Mouse (Mus musculus): ENCODE measurements at regions not wholly inside any gene's neighbourhood (a gene's known extent, or its start where the extent isn't known, plus 50 kb on each side); places are given as distances from the start of the nearest gene placed in this dataset.

- Histone ChIP-seq H3K27ac (no peak overlapping the region; the same call in 1 of the 2 replicates), H3K4me1 (peaks cover 13% of the 10 kb centered on the region; the same call in 1 of the 2 replicates), H3K36me3 (ENCODE audit: poor library complexity, severe bottlenecking) (no peaks in the 10 kb centered on the region), H3K9ac (no peak overlapping the region), H3K4me2 (no peak overlapping the region), H3K9me3 (replicated peaks) (no peaks in the 10 kb centered on the region), H3K27me3 (no peaks in the 10 kb centered on the region), H3K4me3 (no peak overlapping the region)
- 69% methylated on average over 13 of the region's 13 CpGs for WGBS
- ATAC-seq, result peak; percentile 65
Measured at GRCm38 (mm10) chr10:122569546-122570202, 108.9 kb upstream of the Ppm1h start.

GRCm38 (mm10) chr10:122570909-122571551 is 107.5 kb upstream of the Ppm1h start:
- Histone ChIP-seq H3K4me1 (peaks cover 13% of the 10 kb centered on the region; the same call in 1 of the 2 replicates), H3K27ac (no peak overlapping the region), H3K27me3 (no peaks in the 10 kb centered on the region), H3K9me3 (replicated peaks) (no peaks in the 10 kb centered on the region), H3K4me3 (no peak overlapping the region), H3K9ac (no peak overlapping the region), H3K36me3 (ENCODE audit: poor library complexity, severe bottlenecking) (no peaks in the 10 kb centered on the region), H3K4me2 (no peak overlapping the region)
- no peak for ATAC-seq
- WGBS, result 29% methylated on average over 13 of the region's 13 CpGs

- Histone ChIP-seq H3K36me3 (ENCODE audit: poor library complexity, severe bottlenecking) (no peaks in the 10 kb centered on the region), H3K27ac (no peak overlapping the region), H3K4me3 (no peak overlapping the region), H3K9me3 (replicated peaks) (no peaks in the 10 kb centered on the region), H3K27me3 (no peaks in the 10 kb centered on the region), H3K4me2 (no peak overlapping the region), H3K4me1 (no peaks in the 10 kb centered on the region), H3K9ac (no peak overlapping the region)
- no peak for ATAC-seq
- 91% methylated on average over 8 of the region's 8 CpGs for WGBS
Measured at GRCm38 (mm10) chr10:122576171-122577063, 102.1 kb upstream of the Ppm1h start.

GRCm38 (mm10) chr10:122578209-122579001 is 100.2 kb upstream of the Ppm1h start:
- no peaks in the 10 kb centered on the region for H3K4me1 ChIP-seq
- no peaks in the 10 kb centered on the region for H3K9me3 ChIP-seq (replicated peaks)
- H3K4me3 ChIP-seq, result no peak overlapping the region
- no peak overlapping the region for H3K9ac ChIP-seq
- H3K4me2 ChIP-seq, result no peak overlapping the region
- H3K27ac ChIP-seq, result no peak overlapping the region
- WGBS, result 66% methylated on average over 24 of the region's 24 CpGs
- no peaks in the 10 kb centered on the region for H3K27me3 ChIP-seq
- H3K36me3 ChIP-seq (ENCODE audit: poor library complexity, severe bottlenecking), result no peaks in the 10 kb centered on the region
- ATAC-seq, result no peak

- Histone ChIP-seq H3K27me3 (no peaks in the 10 kb centered on the region), H3K4me2 (no peak overlapping the region), H3K36me3 (ENCODE audit: poor library complexity, severe bottlenecking) (no peaks in the 10 kb centered on the region), H3K4me1 (no peaks in the 10 kb centered on the region), H3K27ac (no peak overlapping the region), H3K9me3 (replicated peaks) (no peaks in the 10 kb centered on the region), H3K4me3 (no peak overlapping the region), H3K9ac (no peak overlapping the region)
- 88% methylated on average over 7 of the region's 7 CpGs for WGBS
- no peak for ATAC-seq
Measured at GRCm38 (mm10) chr10:122581096-122581495, 97.5 kb upstream of the Ppm1h start.

GRCm38 (mm10) chr10:122587541-122587940 is 91.0 kb upstream of the Ppm1h start:
- H3K27ac ChIP-seq, result no peak overlapping the region
- H3K4me3 ChIP-seq, result no peak overlapping the region
- H3K4me1 ChIP-seq, result no peaks in the 10 kb centered on the region
- H3K9ac ChIP-seq, result no peak overlapping the region
- no peak overlapping the region for H3K4me2 ChIP-seq
- H3K9me3 ChIP-seq (replicated peaks), result no peaks in the 10 kb centered on the region
- no peaks in the 10 kb centered on the region for H3K36me3 ChIP-seq (ENCODE audit: poor library complexity, severe bottlenecking)
- no peak for ATAC-seq
- 69% methylated on average over 3 of the region's 3 CpGs for WGBS
- no peaks in the 10 kb centered on the region for H3K27me3 ChIP-seq

GRCm38 (mm10) chr10:122599511-122599910 is 79.1 kb upstream of the Ppm1h start:
- whole genome bisulfite sequencing, result 95% methylated on average over 2 of the region's 2 CpGs
- no peak for ATAC-seq
- no peak overlapping the region for H3K9ac ChIP-seq

GRCm38 (mm10) chr10:122602394-122602793 is 76.2 kb upstream of the Ppm1h start:
- 0 out of 2 replicates have a peak overlapping the region, but pooled peaks have one; percentile 1 for H3K27ac ChIP-seq
- 26% methylated on average over 6 of the region's 6 CpGs for WGBS
- ATAC-seq, result peak; percentile 92
- H3K4me3 ChIP-seq, result no peak overlapping the region
- H3K36me3 ChIP-seq (ENCODE audit: poor library complexity, severe bottlenecking), result no peaks in the 10 kb centered on the region
- no peak overlapping the region for H3K9ac ChIP-seq
- H3K27me3 ChIP-seq, result no peaks in the 10 kb centered on the region
- no peak overlapping the region for H3K4me2 ChIP-seq
- no peaks in the 10 kb centered on the region for H3K9me3 ChIP-seq (replicated peaks)
- no peaks in the 10 kb centered on the region for H3K4me1 ChIP-seq

More at GRCm38 (mm10) chr10:122599511-122599910, 79.1 kb upstream of the Ppm1h start:
- no peak overlapping the region for H3K27ac ChIP-seq
- H3K36me3 ChIP-seq (ENCODE audit: poor library complexity, severe bottlenecking), result no peaks in the 10 kb centered on the region
- H3K27me3 ChIP-seq, result no peaks in the 10 kb centered on the region
- no peak overlapping the region for H3K4me3 ChIP-seq
- no peaks in the 10 kb centered on the region for H3K9me3 ChIP-seq (replicated peaks)
- no peaks in the 10 kb centered on the region for H3K4me1 ChIP-seq
- H3K4me2 ChIP-seq, result no peak overlapping the region

GRCm38 (mm10) chr10:122603960-122604359 is 74.6 kb upstream of the Ppm1h start:
- H3K4me2 ChIP-seq, result no peak overlapping the region
- H3K4me1 ChIP-seq, result no peaks in the 10 kb centered on the region
- H3K9ac ChIP-seq, result no peak overlapping the region
- H3K27ac ChIP-seq, result no peak overlapping the region
- no peaks in the 10 kb centered on the region for H3K36me3 ChIP-seq (ENCODE audit: poor library complexity, severe bottlenecking)
- no peaks in the 10 kb centered on the region for H3K27me3 ChIP-seq
- no peak for ATAC-seq
- no peaks in the 10 kb centered on the region for H3K9me3 ChIP-seq (replicated peaks)
- H3K4me3 ChIP-seq, result no peak overlapping the region
- WGBS, result 61% methylated on average over 1 of the region's 1 CpGs

GRCm38 (mm10) chr10:122613281-122613680 is 65.3 kb upstream of the Ppm1h start:
- no peaks in the 10 kb centered on the region for H3K9me3 ChIP-seq (replicated peaks)
- ATAC-seq, result no peak
- no peaks in the 10 kb centered on the region; the same call in 1 of the 2 replicates for H3K4me1 ChIP-seq
- no peaks in the 10 kb centered on the region for H3K27me3 ChIP-seq
- H3K4me2 ChIP-seq, result no peak overlapping the region
- no peaks in the 10 kb centered on the region for H3K36me3 ChIP-seq (ENCODE audit: poor library complexity, severe bottlenecking)
- H3K4me3 ChIP-seq, result no peak overlapping the region
- WGBS, result 75% methylated on average over 2 of the region's 2 CpGs
- H3K27ac ChIP-seq, result no peak overlapping the region
- H3K9ac ChIP-seq, result no peak overlapping the region

- no peaks in the 10 kb centered on the region for H3K36me3 ChIP-seq (ENCODE audit: poor library complexity, severe bottlenecking)
- no peaks in the 10 kb centered on the region for H3K9me3 ChIP-seq (replicated peaks)
- no peaks in the 10 kb centered on the region; the same call in 1 of the 2 replicates for H3K4me1 ChIP-seq
- 64% methylated on average over 2 of the region's 2 CpGs for WGBS
- no peak overlapping the region for H3K4me2 ChIP-seq
- H3K9ac ChIP-seq, result no peak overlapping the region
- no peak for ATAC-seq
- H3K4me3 ChIP-seq, result no peak overlapping the region
- H3K27ac ChIP-seq, result no peak overlapping the region
- H3K27me3 ChIP-seq, result no peaks in the 10 kb centered on the region
Measured at GRCm38 (mm10) chr10:122613891-122614290, 64.7 kb upstream of the Ppm1h start.
